Mouse (Mus musculus): ENCODE data around the gene Ptpn22. TPM values are rescaled to one million over a fixed set of nuclear protein-coding genes. Genes with fewer than 3 reads are reported as not detected.
A peak's percentile ranks its signal among the peaks of the same experiment; 100 is the strongest.

Gene Ptpn22
- polyA plus RNA-seq, 1 experiment from 2014 or later, result 0.56 TPM

DNA sequence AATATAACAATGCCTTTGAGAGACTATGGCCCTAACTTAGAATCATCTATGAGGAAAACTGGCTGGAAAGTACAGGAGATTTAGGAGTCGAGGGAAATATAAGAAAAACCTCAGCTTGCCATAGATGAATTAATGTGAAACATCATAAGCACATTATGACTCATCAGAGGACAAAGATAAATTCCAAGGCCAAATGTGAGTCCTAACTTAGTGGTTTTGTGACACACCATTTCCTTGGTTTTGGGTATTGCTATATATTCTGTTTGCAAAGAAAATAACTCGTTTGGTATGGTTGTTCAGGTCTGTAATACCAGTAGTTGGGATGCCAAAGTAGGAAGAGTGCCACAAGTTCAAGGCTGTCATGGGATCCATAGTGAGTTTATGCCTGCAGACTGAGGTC, 49.2 kb downstream of the Ptpn22 start:
- ATAC-seq (ENCODE audit: insufficient number of reproducible peaks, insufficient read depth, low FRiP score, low TSS enrichment, low read depth), result no peak
- Histone ChIP-seq H3K27me3 (no peaks in the 10 kb centered on the region), H3K36me3 (no peaks in the 10 kb centered on the region), H3K9me3 (no peaks in the 10 kb centered on the region), H3K4me1 (no peaks in the 10 kb centered on the region), H3K4me3 (no peak overlapping the region), H3K4me2 (no peak overlapping the region), H3K9ac (no peak overlapping the region), H3K27ac (no peak overlapping the region)
- WGBS, result 66% methylated on average over 2 of the region's 2 CpGs

DNA sequence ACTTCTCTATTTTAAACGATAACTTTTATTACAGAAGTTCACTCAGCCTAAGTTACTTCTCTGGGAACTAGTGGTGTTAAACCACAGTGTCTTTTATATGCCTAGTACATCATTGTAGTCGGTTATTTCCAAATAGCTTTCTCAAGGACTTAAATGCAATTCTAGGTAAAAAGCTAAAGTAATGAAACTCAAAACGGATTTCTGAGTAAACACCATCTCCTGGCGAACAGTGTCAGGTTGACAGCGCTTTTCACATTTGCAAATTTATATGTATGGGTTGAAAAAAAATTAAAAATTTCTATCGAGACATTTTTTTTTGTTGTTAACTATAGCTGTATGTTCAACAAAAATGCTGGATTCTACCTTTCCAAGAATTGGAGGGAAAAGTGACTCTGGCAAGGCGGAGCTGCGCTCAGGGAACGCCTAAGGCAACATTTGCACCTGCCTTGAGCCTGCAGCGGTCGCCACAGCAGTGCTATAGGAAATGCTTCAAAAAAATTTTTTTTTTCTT, 53.9 kb downstream of the Ptpn22 start:
- 10% methylated on average over 11 of the region's 11 CpGs for WGBS

DNA sequence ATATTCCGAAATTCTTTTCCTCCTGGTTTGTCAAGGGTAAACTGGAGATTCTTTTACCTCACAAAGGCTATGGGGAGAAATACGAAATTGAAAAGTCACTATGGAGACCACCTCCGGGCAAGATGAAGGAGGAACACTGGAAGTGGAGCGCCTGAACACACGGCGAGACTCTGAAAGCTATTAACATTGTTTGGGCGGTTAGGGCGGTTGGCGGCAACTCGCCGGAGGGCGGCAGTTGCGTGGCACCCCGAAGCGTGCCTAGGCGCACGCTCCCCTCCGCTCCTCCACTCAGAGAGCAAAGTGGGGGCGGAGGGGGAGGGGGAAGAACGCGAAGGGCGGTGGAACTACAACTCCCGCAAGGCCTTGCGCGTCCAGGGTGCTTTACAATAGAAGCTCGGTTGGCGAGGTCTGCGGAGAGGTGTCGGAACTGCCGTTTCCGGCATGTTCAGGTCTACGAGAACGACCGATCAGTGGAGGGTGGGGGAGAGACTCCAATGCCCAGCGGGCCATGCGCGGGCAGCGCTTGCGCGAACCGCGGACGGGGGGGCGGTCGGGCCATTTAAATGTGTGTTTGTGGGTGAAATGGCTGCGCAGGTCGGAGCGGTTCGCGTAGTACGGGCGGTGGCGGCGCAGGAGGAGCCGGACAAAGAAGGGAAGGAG, 54.5 kb downstream of the Ptpn22 start, which contains the start of gene Rsbn1:
Gene Rsbn1, plus strand, starts transcription at position 111 of the 660 bp plus-strand sequence.
- Histone ChIP-seq H3K4me2 (peak within 1 kb of the TSS; percentile 77), H3K4me3 (peak within 1 kb of the TSS; percentile 98), H3K9ac (peak within 1 kb of the TSS; percentile 97), H3K27me3 (no peaks in the 10 kb centered on the region), H3K27ac (peak within 1 kb of the TSS; percentile 94), H3K9me3 (no peaks in the 10 kb centered on the region), H3K4me1 (peaks cover 10% of the 10 kb centered on the region), H3K36me3 (no peaks in the 10 kb centered on the region)
- WGBS, result under 1% methylated on average over 55 of the region's 55 CpGs
- ATAC-seq (ENCODE audit: insufficient number of reproducible peaks, insufficient read depth, low FRiP score, low TSS enrichment, low read depth), result peak; percentile 100

More for the DNA sequence above, 53.9 kb downstream of the Ptpn22 start:
- peaks cover 10% of the 10 kb centered on the region for H3K4me1 ChIP-seq
- H3K4me2 ChIP-seq, result peak overlapping the region; percentile 77
- H3K9me3 ChIP-seq, result no peaks in the 10 kb centered on the region
- peak overlapping the region; percentile 97 for H3K9ac ChIP-seq
- H3K27me3 ChIP-seq, result no peaks in the 10 kb centered on the region
- H3K27ac ChIP-seq, result peak overlapping the region; percentile 85
- H3K36me3 ChIP-seq, result no peaks in the 10 kb centered on the region
- H3K4me3 ChIP-seq, result peak overlapping the region; percentile 98
- no peak for ATAC-seq (ENCODE audit: insufficient number of reproducible peaks, insufficient read depth, low FRiP score, low TSS enrichment, low read depth)

DNA sequence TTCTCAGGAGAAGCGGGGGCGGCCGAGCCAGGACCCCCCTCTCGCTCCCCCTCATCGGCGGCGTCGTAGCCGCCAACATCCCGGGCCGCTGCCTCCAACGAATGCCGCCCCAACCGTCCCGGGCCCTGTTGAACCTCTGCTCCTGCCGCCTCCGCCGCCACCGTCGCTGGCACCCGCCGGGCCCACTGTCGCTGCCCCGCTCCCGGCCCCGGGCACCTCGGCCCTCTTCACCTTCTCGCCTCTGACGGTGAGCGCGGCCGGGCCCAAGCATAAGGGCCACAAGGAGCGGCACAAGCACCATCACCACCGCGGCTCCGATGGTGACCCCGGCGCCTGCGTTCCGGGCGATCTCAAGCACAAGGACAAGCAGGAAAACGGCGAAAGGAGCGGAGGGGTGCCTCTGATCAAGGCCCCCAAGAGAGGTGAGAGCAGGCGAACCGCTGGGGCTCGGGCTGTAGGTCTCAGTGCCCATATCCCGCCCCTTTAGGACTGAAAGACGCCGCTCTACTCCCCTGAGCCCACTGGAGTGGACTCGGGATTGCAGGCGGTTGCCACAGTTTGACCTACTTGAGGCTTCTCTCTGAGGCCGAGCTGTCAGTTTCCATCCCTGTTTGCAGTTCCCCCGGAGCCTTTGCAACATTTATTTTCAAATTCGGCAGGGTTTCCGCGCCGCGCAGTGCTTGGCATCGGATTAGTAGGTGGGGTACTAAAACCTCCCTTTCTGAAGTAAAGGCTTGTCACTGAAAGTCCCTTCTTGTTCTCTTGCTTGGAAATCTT, 55.3 kb downstream of the Ptpn22 start:
- WGBS, result under 1% methylated on average over 55 of the region's 60 CpGs
- H3K27ac ChIP-seq, result peak overlapping the region; percentile 94
- H3K27me3 ChIP-seq, result no peaks in the 10 kb centered on the region
- peak; percentile 46 for ATAC-seq (ENCODE audit: insufficient number of reproducible peaks, insufficient read depth, low FRiP score, low TSS enrichment, low read depth)
- peak overlapping the region; percentile 77 for H3K4me2 ChIP-seq
- peak overlapping the region; percentile 98 for H3K4me3 ChIP-seq
- no peaks in the 10 kb centered on the region for H3K36me3 ChIP-seq
- H3K4me1 ChIP-seq, result peaks cover 10% of the 10 kb centered on the region
- H3K9ac ChIP-seq, result peak overlapping the region; percentile 97
- no peaks in the 10 kb centered on the region for H3K9me3 ChIP-seq

DNA sequence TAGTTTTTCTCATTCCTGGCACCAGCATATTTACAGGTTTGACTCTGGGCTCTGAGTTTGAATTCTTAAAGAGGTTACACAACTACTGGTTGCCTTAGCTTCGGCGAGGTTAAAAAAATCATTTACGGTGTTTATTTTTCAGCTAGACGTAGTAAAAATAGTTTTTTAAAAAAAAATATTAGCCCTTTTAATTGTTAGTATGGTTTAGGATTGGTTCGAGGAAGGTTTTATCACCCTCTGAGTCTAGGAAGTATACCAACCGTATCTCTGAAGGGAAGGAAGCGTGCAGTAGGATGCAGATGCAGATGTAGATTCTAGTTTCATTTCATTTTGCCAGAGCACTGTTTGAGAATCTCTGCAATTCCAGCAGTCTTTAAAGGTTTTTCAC, 55.9 kb downstream of the Ptpn22 start:
- no peak for ATAC-seq (ENCODE audit: insufficient number of reproducible peaks, insufficient read depth, low FRiP score, low TSS enrichment, low read depth)
- Histone ChIP-seq H3K36me3 (no peaks in the 10 kb centered on the region), H3K9ac (peak overlapping the region; percentile 97), H3K4me2 (peak overlapping the region; percentile 77), H3K4me3 (peak overlapping the region; percentile 98), H3K4me1 (peaks cover 10% of the 10 kb centered on the region), H3K27me3 (no peaks in the 10 kb centered on the region), H3K27ac (peak overlapping the region; percentile 94; the same call in 1 of the 2 replicates), H3K9me3 (no peaks in the 10 kb centered on the region)
- WGBS, result 6% methylated on average over 7 of the region's 7 CpGs

DNA sequence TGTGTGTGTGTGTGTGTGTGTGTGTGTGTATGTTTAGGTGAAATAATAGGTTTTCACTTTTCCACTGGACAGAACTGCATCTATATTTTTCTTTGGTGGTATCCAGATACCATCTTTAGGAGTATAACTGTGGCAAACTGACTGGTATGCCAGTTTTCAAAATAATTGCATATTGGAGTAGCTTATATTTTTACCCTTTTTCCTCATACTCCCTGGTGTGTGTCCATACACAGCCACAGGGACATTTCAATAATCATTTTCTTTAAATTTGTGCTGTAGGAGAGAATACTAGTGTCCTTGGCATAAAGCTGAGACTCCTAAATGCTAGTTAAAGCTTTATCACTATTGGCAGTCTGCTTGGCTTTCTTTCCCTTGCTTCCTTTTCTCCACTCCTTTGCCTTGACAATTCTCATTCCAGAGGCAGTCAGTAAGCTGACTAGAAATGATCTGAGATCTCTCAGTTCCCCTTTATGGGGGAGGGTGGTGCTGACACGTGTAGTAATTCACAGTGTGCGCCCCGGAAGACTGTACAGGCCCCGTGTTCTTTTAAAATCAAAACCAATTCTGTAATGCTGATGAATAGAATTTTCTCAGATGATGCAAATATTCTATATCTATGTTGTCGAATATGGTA, 56.7 kb downstream of the Ptpn22 start:
- H3K27me3 ChIP-seq, result no peaks in the 10 kb centered on the region
- ATAC-seq (ENCODE audit: insufficient number of reproducible peaks, insufficient read depth, low FRiP score, low TSS enrichment, low read depth), result no peak
- H3K4me3 ChIP-seq, result peak overlapping the region; percentile 98
- 36% methylated on average over 5 of the region's 5 CpGs for WGBS
- H3K9me3 ChIP-seq, result no peaks in the 10 kb centered on the region
- peak overlapping the region; percentile 77 for H3K4me2 ChIP-seq
- H3K36me3 ChIP-seq, result no peaks in the 10 kb centered on the region
- H3K4me1 ChIP-seq, result peaks cover 10% of the 10 kb centered on the region
- no peak overlapping the region for H3K27ac ChIP-seq
- peak overlapping the region; percentile 64 for H3K9ac ChIP-seq

DNA sequence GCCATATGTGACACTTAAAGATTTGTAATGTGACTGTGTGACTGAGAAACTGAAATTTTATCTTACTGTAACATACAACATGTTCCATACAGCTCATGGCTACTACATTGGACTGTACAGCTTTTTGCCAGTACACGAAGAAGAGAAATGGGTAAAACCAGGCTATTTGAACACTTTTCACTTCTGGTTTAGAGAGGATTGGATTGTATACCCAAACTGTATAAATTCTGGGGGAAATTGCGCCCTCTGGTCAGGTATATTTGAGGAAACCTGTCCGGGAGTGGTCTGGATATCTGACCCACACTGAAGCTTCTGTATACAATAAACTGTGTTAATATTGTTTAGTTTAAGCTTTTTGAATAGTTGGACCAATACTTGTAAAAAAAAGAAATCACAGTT, 57.2 kb downstream of the Ptpn22 start:
- no peak overlapping the region for H3K27ac ChIP-seq
- peaks cover 10% of the 10 kb centered on the region for H3K4me1 ChIP-seq
- peak overlapping the region; percentile 77 for H3K4me2 ChIP-seq
- no peaks in the 10 kb centered on the region for H3K9me3 ChIP-seq
- H3K36me3 ChIP-seq, result no peaks in the 10 kb centered on the region
- ATAC-seq (ENCODE audit: insufficient number of reproducible peaks, insufficient read depth, low FRiP score, low TSS enrichment, low read depth), result no peak
- H3K27me3 ChIP-seq, result no peaks in the 10 kb centered on the region
- 55% methylated on average over 3 of the region's 3 CpGs for WGBS
- peak overlapping the region; percentile 64; the same call in 1 of the 2 replicates for H3K9ac ChIP-seq
- H3K4me3 ChIP-seq, result peak overlapping the region; percentile 98

DNA sequence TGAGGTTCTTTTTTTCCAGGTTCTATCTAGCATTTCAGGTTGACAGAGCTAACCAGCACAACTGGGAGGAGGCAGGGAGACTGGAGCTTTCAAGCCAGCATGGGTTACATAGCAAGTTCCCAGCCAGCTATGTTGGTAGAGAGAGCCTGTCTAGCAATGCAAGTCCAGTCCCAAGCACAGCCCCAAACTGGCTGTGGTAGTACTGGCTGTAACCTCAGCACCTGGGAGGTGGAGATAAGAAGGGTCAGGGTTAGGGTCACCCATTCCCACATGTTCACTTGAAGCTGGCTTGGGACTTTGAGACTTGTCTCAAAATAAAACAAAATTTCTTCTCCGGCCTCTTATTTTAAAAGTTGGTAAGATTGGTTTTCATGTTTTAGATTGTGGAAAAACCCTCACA, 60.5 kb downstream of the Ptpn22 start:
- H3K27me3 ChIP-seq, result no peaks in the 10 kb centered on the region
- 89% methylated on average over 1 of the region's 1 CpGs for WGBS
- H3K4me2 ChIP-seq, result no peak overlapping the region
- no peak overlapping the region for H3K9ac ChIP-seq
- ATAC-seq (ENCODE audit: insufficient number of reproducible peaks, insufficient read depth, low FRiP score, low TSS enrichment, low read depth), result no peak
- no peaks in the 10 kb centered on the region for H3K9me3 ChIP-seq
- no peak overlapping the region for H3K27ac ChIP-seq
- no peak overlapping the region for H3K4me3 ChIP-seq
- H3K4me1 ChIP-seq, result peaks cover 21% of the 10 kb centered on the region
- H3K36me3 ChIP-seq, result no peaks in the 10 kb centered on the region

DNA sequence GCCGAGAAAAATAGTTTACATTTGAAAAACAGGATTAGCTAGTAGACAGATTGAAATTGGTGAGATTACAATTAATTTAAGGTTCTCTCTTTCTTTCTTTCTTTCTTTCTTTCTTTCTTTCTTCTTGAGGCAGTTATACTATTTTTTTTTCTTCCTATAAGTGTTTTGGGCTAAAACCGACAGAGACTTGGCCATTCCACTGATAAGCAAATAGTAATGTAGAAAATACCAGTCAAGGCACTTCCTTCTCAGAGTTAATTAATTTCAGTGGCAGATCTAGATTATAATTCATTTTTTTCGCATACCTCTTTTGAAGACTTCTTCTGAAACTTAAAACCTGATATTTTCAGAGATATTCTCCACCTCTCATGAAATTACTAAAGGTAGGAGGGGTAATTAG, 65.7 kb downstream of the Ptpn22 start:
- WGBS, result 67% methylated on average over 3 of the region's 3 CpGs
- no peak overlapping the region for H3K9ac ChIP-seq
- no peak for ATAC-seq (ENCODE audit: insufficient number of reproducible peaks, insufficient read depth, low FRiP score, low TSS enrichment, low read depth)

DNA sequence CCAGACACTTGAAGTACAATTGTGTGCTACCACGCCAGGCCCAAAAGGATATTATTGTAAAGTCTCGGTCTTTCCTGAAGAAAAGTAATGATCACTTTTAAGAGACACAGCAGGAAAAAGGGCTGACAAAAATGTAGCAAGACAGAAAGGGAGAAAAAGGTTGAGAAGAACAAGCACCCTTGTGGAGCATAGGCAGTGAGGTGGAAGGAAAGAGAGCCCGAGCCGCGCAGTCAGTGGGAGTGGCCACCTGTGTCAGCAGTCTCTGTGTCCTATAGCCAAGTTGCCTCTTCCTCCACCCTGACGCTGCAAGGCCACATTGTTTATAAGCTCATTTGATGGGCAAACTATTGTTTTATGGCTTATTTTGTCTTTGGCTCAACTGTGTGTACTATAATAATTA, 67.9 kb downstream of the Ptpn22 start:
- Histone ChIP-seq H3K27ac (no peak overlapping the region), H3K27me3 (no peaks in the 10 kb centered on the region), H3K36me3 (peaks cover 22% of the 10 kb centered on the region), H3K9me3 (no peaks in the 10 kb centered on the region), H3K9ac (no peak overlapping the region), H3K4me2 (no peak overlapping the region), H3K4me1 (peaks cover 6% of the 10 kb centered on the region), H3K4me3 (no peak overlapping the region)
- ATAC-seq (ENCODE audit: insufficient number of reproducible peaks, insufficient read depth, low FRiP score, low TSS enrichment, low read depth), result no peak
- 74% methylated on average over 6 of the region's 6 CpGs for WGBS

More for the DNA sequence above, 65.7 kb downstream of the Ptpn22 start:
- H3K9me3 ChIP-seq, result no peaks in the 10 kb centered on the region
- H3K36me3 ChIP-seq, result peaks cover 8% of the 10 kb centered on the region; the same call in 1 of the 2 replicates
- H3K27ac ChIP-seq, result no peak overlapping the region
- H3K4me1 ChIP-seq, result peaks cover 11% of the 10 kb centered on the region
- H3K27me3 ChIP-seq, result no peaks in the 10 kb centered on the region
- H3K4me2 ChIP-seq, result no peak overlapping the region
- H3K4me3 ChIP-seq, result no peak overlapping the region

DNA sequence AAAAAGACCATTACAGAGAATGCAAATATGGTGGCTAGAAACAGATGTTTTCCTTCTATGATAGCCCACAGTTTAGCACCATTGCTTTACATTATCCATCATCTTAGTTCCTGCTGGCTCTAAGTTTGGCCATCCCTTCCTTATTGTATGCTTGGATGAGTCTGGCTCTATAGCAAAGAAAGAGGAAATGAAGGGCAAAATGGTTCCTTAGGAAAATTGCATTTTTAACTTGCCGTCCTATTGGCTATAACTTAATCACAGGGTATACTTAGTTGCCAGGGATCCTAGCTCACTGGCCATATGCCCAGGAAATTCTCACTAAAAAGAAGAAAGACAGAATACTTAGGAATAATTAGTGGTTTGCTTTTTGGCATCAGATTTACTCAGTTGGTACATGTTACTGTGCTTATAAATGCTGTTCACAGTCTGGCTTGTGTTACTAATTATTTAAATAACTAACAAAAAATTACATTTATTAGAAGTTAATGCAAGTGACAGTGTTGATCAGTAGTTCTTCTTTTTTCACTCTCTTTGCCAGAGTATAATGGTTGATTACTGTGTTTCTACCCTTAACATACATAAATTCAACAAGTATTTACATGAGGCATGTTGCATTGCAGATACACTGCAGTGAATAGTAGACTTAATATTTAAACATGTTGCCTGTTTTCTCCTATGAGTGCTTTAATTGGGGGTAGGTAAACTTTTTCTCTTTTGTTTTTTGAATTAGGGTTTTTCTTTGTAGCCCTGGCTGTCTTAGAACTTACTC, 85.4 kb downstream of the Ptpn22 start:
- Histone ChIP-seq H3K4me1 (no peaks in the 10 kb centered on the region), H3K9me3 (0 out of 2 replicates have a peak, but pooled peaks cover 6% of the 10 kb centered on the region), H3K4me2 (no peak overlapping the region), H3K4me3 (no peak overlapping the region), H3K9ac (no peak overlapping the region), H3K27ac (no peak overlapping the region), H3K27me3 (no peaks in the 10 kb centered on the region), H3K36me3 (peaks cover 8% of the 10 kb centered on the region; the same call in 1 of the 2 replicates)
- ATAC-seq (ENCODE audit: insufficient number of reproducible peaks, insufficient read depth, low FRiP score, low TSS enrichment, low read depth), result no peak
- 70% methylated on average over 1 of the region's 1 CpGs for WGBS
